Mouse (Mus musculus) ES-Bruce4 (cell line): ENCODE measurements around the gene Hormad1. TPM values are rescaled to one million over a fixed set of nuclear protein-coding genes. Genes with fewer than 3 reads are reported as not detected.

ENCODE experiments used
- H3K27ac ChIP-seq: 2 replicates; pipeline ENCODE4 v1.5.1; 2012; ENCODE audit warnings: low read length, inconsistent platforms; ENCODE audit not compliant: insufficient read depth
- H3K27me3 ChIP-seq: 2 replicates; pipeline ENCODE4 v1.6.1; 2012; ENCODE audit warnings: mild to moderate bottlenecking, low read length, inconsistent platforms; ENCODE audit not compliant: control insufficient read depth, poor library complexity, insufficient read depth, severe bottlenecking
- H3K36me3 ChIP-seq: 2 replicates; pipeline ENCODE4 v1.6.1; 2012; ENCODE audit warnings: inconsistent platforms, mild to moderate bottlenecking, low read length, moderate library complexity; ENCODE audit not compliant: control insufficient read depth, poor library complexity, insufficient read depth, severe bottlenecking
- H3K4me1 ChIP-seq: one replicate; pipeline ENCODE4 v1.8.1; 2011; ENCODE audit warnings: low read length; ENCODE audit not compliant: control insufficient read depth, insufficient read depth
- H3K4me3 ChIP-seq: 2 replicates; pipeline ENCODE4 v1.5.1; 2011; ENCODE audit warnings: low read depth, mild to moderate bottlenecking, low read length
- H3K9ac ChIP-seq: 2 replicates; pipeline ENCODE4 v1.6.1; 2012; ENCODE audit warnings: low read depth, mild to moderate bottlenecking, inconsistent platforms; ENCODE audit not compliant: poor library complexity, severe bottlenecking
- H3K9me3 ChIP-seq: replicated peaks from 2 replicates; pipeline ENCODE4 v1.6.1; 2012; ENCODE audit warnings: mild to moderate bottlenecking, low read length, inconsistent platforms; ENCODE audit not compliant: control insufficient read depth, poor library complexity, insufficient read depth, severe bottlenecking
- CTCF ChIP-seq: IDR thresholded peaks from one replicate; pipeline ENCODE4 v1.8.1; 2011; ENCODE audit warnings: low read depth, low read length
- EP300 ChIP-seq: IDR thresholded peaks from 2 replicates; pipeline ENCODE4 v1.6.1; 2011; ENCODE audit warnings: low read depth, low read length; ENCODE audit not compliant: insufficient read depth
- POLR2A ChIP-seq: IDR thresholded peaks from one replicate; pipeline ENCODE4 v1.8.1; 2011; ENCODE audit warnings: low read length; ENCODE audit not compliant: insufficient read depth
- polyA plus RNA-seq: library from polyadenylated mRNA; stranded (reverse); fragments of >200 nt; gene quantifications from 2 replicates; pipeline ENCODE4 v1.2.4, GENCODE M21; 2011; ENCODE audit warnings: low read depth; ENCODE audit not compliant: missing spikeins, insufficient read depth, insufficient read length

The Hormad1 gene
- polyA plus RNA-seq, 1 experiment = 4.6 TPM

- Histone ChIP-seq H3K27me3 (no peaks in the 10 kb centered on the region), H3K9me3 (no peaks in the 10 kb centered on the region), H3K27ac (peak overlapping the region; percentile 61), H3K9ac (no peak overlapping the region), H3K4me1 (peaks cover 7% of the 10 kb centered on the region), H3K36me3 (no peaks in the 10 kb centered on the region), H3K4me3 (no peak overlapping the region)
- no peak for TF ChIP-seq CTCF
Measured at GRCm38 (mm10) chr3:95520100-95520499, 39.4 kb upstream of the Hormad1 start.

- H3K27me3 ChIP-seq = no peaks in the 10 kb centered on the region
Measured at GRCm38 (mm10) chr3:95521168-95521567, 38.3 kb upstream of the Hormad1 start.

GRCm38 (mm10) chr3:95523662-95524061 lies 35.8 kb upstream of the Hormad1 start:
- Histone ChIP-seq H3K36me3 (no peaks in the 10 kb centered on the region), H3K4me3 (no peak overlapping the region), H3K27ac (no peak overlapping the region), H3K9ac (no peak overlapping the region), H3K9me3 (no peaks in the 10 kb centered on the region), H3K4me1 (peaks cover 6% of the 10 kb centered on the region), H3K27me3 (no peaks in the 10 kb centered on the region)
- TF ChIP-seq CTCF = no peak
- no peak for TF ChIP-seq POLR2A
- TF ChIP-seq EP300 = no peak

More at GRCm38 (mm10) chr3:95521168-95521567, 38.3 kb upstream of the Hormad1 start:
- H3K36me3 ChIP-seq = no peaks in the 10 kb centered on the region
- H3K9ac ChIP-seq = no peak overlapping the region
- TF ChIP-seq CTCF (no peak), POLR2A (no peak), EP300 (no peak)
- peak overlapping the region; percentile 29 for H3K27ac ChIP-seq
- H3K4me1 ChIP-seq = peaks cover 7% of the 10 kb centered on the region
- no peaks in the 10 kb centered on the region for H3K9me3 ChIP-seq
- H3K4me3 ChIP-seq = no peak overlapping the region

GRCm38 (mm10) chr3:95524673-95525072 lies 34.8 kb upstream of the Hormad1 start:
- no peaks in the 10 kb centered on the region for H3K27me3 ChIP-seq
- no peak overlapping the region for H3K27ac ChIP-seq
- H3K9me3 ChIP-seq = no peaks in the 10 kb centered on the region
- no peak for TF ChIP-seq CTCF
- TF ChIP-seq POLR2A = no peak
- no peak for TF ChIP-seq EP300
- H3K4me3 ChIP-seq = no peak overlapping the region
- no peak overlapping the region for H3K9ac ChIP-seq
- peaks cover 6% of the 10 kb centered on the region for H3K4me1 ChIP-seq
- H3K36me3 ChIP-seq = no peaks in the 10 kb centered on the region

- H3K9me3 ChIP-seq = no peaks in the 10 kb centered on the region
- TF ChIP-seq EP300 (no peak), CTCF (no peak), POLR2A (no peak)
- H3K9ac ChIP-seq = no peak overlapping the region
- no peaks in the 10 kb centered on the region for H3K36me3 ChIP-seq
- no peaks in the 10 kb centered on the region for H3K27me3 ChIP-seq
- H3K4me1 ChIP-seq = peaks cover 4% of the 10 kb centered on the region
- H3K4me3 ChIP-seq = no peak overlapping the region
- no peak overlapping the region for H3K27ac ChIP-seq
Measured at GRCm38 (mm10) chr3:95526111-95526510, 33.4 kb upstream of the Hormad1 start.

- Histone ChIP-seq H3K36me3 (no peaks in the 10 kb centered on the region), H3K9ac (no peak within 1 kb of the TSS), H3K9me3 (no peaks in the 10 kb centered on the region), H3K4me3 (no peak within 1 kb of the TSS), H3K27ac (no peak within 1 kb of the TSS), H3K27me3 (no peaks in the 10 kb centered on the region), H3K4me1 (peaks cover under 1% of the 10 kb centered on the region)
- TF ChIP-seq EP300 (no peak), CTCF (no peak), POLR2A (no peak)
Measured at GRCm38 (mm10) chr3:95526622-95527211, 32.8 kb upstream of the Hormad1 start, which contains the start of gene Ctss. TSS of gene Ctss (plus strand) at chr3:95526786.
